Mouse (Mus musculus) forebrain, embryonic 14.5 days (tissue): Measurements from ENCODE around the gene Gm43064. TPM values are rescaled to one million over a fixed set of nuclear protein-coding genes. Genes with fewer than 3 reads are reported as not detected.
A peak's percentile ranks its signal among the peaks of the same experiment; 100 is the strongest.

Experiments
- ATAC-seq: fragments of 200-750 bp; cut with Nextera tagmentation; 2 replicates; pipeline ENCODE4 v1.8.0; 2017; ENCODE audit warnings: mild to moderate bottlenecking, moderate library complexity
- DNase-seq: peaks from one replicate; pipeline ENCODE4 v3.0.0-alpha.2; 2015; ENCODE audit warnings: low spot score
- H3K27ac ChIP-seq: fragments of 300-500 bp; sonication (generic); 2 replicates; pipeline ENCODE4 v1.5.1; 2014; ENCODE audit warnings: low read depth, mild to moderate bottlenecking, control low read depth, low read length, moderate library complexity
- H3K27me3 ChIP-seq: fragments of 300-500 bp; sonication (generic); replicated peaks from 2 replicates; pipeline ENCODE4 v1.6.1; 2014; ENCODE audit warnings: low read length, control low read depth, mixed read lengths; ENCODE audit not compliant: control insufficient read depth, insufficient read depth
- H3K36me3 ChIP-seq: fragments of 300-500 bp; sonication (generic); 2 replicates; pipeline ENCODE4 v1.6.1; 2014; ENCODE audit warnings: low read length, control low read depth; ENCODE audit not compliant: control insufficient read depth, insufficient read depth
- H3K4me1 ChIP-seq: fragments of 300-500 bp; sonication (generic); 2 replicates; pipeline ENCODE4 v1.6.1; 2014; ENCODE audit warnings: antibody characterized with exemption, low read length, control low read depth; ENCODE audit not compliant: control insufficient read depth, insufficient read depth
- H3K4me2 ChIP-seq: fragments of 300-500 bp; sonication (generic); 2 replicates; pipeline ENCODE4 v1.6.1; 2014; ENCODE audit warnings: mild to moderate bottlenecking, control low read depth, low read length
- H3K4me3 ChIP-seq: fragments of 300-500 bp; sonication (generic); 2 replicates; pipeline ENCODE4 v1.5.1; 2014; ENCODE audit warnings: low read depth, low read length, control low read depth
- H3K9ac ChIP-seq: fragments of 300-500 bp; sonication (generic); 2 replicates; pipeline ENCODE4 v1.6.1; 2014; ENCODE audit warnings: mild to moderate bottlenecking, low read length, control low read depth, moderate library complexity
- H3K9me3 ChIP-seq: fragments of 300-500 bp; sonication (generic); replicated peaks from 2 replicates; pipeline ENCODE4 v1.6.1; 2016; ENCODE audit warnings: low read length, control low read depth, mixed read lengths; ENCODE audit not compliant: control insufficient read depth
- WGBS: fragments of 180-500 bp; shearing (Covaris S2); extraction: QIAGEN DNeasy Blood & Tissue Kit; methylation state at CpG from one replicate; pipeline ENCODE4 v1.1.7; 2014; 5-methylcytosine and 5-hydroxymethylcytosine counted together
- polyA plus RNA-seq: library from polyadenylated mRNA; unstranded; fragments of >200 nt; fragmentation: Nextera tagmentation; extraction: Ambion mirVana; gene quantifications from 2 replicates; pipeline ENCODE4 v1.2.1, GENCODE M21; 2014

Gm43064 gene
- polyA plus RNA-seq, result 0.18 TPM in 1 of 2 replicates, not detected in the other

DNA sequence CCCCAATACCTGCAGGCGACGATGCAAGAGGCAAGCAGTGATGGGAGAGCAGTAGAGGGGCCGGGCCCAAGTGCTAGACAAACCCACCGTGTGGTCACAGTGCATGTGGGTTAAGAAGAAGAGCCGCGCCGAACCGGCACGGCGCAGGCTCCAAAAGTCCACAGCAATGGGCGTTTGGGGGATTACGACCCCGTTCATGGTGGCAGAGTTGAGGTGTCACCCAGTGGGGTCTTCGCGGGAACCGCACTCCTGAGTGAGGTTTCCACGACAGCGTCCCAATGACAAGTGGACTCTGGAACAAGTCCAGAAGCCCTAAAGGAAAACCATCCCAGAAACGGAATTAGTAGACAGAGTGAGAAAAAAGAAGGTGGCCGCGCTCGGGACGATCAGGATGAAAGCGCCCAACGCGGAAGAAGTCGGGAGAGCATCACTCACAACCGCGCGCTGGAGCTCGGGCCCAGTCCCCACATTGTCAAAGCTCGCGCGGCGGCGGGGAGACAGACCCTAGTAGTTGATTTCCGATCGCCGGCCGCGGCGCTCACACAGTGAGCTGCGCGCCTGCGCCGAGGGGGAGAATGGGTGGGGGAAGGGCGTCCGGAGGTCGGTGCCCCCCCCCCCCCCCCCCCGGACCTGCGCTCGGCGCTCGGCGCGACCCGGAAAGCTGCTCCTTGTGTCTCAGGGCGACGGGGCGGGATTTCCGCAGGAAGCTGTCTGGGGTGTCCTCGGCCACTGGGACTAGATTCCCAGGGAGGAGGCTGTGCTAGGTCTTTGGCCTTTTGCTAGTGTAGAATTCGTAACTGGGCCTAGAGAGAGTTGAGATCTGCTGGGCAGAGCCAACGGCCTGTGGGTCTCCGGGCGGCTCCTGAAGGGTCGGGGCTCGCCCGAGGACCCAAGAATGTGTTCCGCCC, at the start of gene Gm43064, which contains the start of the genes Dclre1b and Ap4b1:
TSS of gene Gm43064 (plus strand) at position 683 of the 908 bp plus-strand sequence.
TSS of gene Dclre1b (minus strand) at position 554 of the 908 bp plus-strand sequence.
TSS of gene Ap4b1 (plus strand) at position 630 of the 908 bp plus-strand sequence.
- under 1% methylated on average over 59 of the region's 70 CpGs for WGBS
- peak within 1 kb of the TSS; percentile 87 for H3K27ac ChIP-seq

DNA sequence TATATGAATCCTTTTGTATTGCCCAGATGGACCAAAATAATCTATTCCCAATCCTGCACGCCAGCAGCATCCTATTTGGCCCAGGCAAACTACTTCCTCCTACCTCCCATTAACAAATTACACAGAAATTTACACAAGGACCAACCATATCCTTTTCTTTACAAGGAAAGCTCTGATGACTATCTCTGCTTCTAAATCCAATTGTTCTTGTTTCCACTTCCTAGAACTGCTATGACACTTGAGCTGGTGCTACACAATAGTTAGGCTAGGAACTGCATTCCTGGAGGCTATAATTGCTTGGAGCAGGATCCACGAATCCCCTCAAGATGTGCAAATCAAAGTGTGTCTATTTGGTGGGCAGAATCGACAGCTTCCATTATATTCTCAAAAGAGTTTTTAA, 42.6 kb upstream of the Gm43064 start:
- no peak for ATAC-seq
- no peaks in the 10 kb centered on the region for H3K9me3 ChIP-seq
- no peaks in the 10 kb centered on the region for H3K4me1 ChIP-seq
- no peaks in the 10 kb centered on the region for H3K27me3 ChIP-seq
- no peak overlapping the region for H3K27ac ChIP-seq
- H3K4me3 ChIP-seq, result no peak overlapping the region
- no peak overlapping the region for H3K9ac ChIP-seq
- DNase-seq, result no peak
- H3K4me2 ChIP-seq, result no peak overlapping the region
- 71% methylated on average over 3 of the region's 3 CpGs for WGBS
- H3K36me3 ChIP-seq, result peaks cover 33% of the 10 kb centered on the region

More for the DNA sequence above, at the start of gene Gm43064, which contains the start of the genes Dclre1b and Ap4b1:
- peak within 1 kb of the TSS; percentile 63 for H3K4me3 ChIP-seq
- H3K9me3 ChIP-seq, result no peaks in the 10 kb centered on the region
- peaks cover 32% of the 10 kb centered on the region for H3K36me3 ChIP-seq
- H3K4me1 ChIP-seq, result peaks cover 12% of the 10 kb centered on the region
- no peaks in the 10 kb centered on the region for H3K27me3 ChIP-seq
- H3K9ac ChIP-seq, result peak within 1 kb of the TSS; percentile 79
- peak; percentile 99 for ATAC-seq
- peak within 1 kb of the TSS; percentile 78 for H3K4me2 ChIP-seq
- peak; percentile 97 for DNase-seq

DNA sequence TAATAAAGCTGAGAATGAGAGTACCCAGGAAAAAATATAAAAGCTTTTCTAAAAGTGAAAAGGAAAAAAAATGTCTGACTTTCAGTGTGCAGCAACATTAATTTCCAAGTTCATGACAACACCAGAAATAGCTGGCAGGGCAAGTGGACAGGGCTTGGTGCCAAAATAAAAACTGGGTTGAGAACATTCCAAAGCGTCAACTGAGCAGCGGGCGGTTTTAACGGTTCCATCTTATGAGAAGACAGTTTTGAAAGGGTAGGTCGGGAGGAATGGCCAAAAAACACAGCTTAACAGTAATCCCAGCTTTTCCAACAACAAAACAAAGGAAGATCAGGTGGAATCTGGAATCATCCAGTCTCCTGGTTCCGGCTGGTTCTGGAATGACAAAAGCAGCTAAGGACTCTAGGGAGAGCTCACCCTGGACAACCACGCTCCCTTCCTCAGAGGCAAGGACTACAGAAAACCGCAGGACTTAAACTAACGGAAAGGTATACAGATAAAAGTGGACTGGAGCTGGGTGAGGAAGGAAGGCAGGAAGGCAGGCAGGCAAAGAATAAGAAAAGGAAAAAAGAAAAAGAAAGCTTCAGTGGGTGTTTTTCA, 37.7 kb upstream of the Gm43064 start:
- Histone ChIP-seq H3K36me3 (peaks cover 19% of the 10 kb centered on the region), H3K4me2 (no peak overlapping the region), H3K4me1 (no peaks in the 10 kb centered on the region), H3K9ac (no peak overlapping the region), H3K27ac (no peak overlapping the region; the same call in 1 of the 2 replicates), H3K4me3 (no peak overlapping the region), H3K9me3 (no peaks in the 10 kb centered on the region), H3K27me3 (no peaks in the 10 kb centered on the region)
- WGBS, result 75% methylated on average over 9 of the region's 9 CpGs
- ATAC-seq (no peak), DNase-seq (peak; percentile 7)

DNA sequence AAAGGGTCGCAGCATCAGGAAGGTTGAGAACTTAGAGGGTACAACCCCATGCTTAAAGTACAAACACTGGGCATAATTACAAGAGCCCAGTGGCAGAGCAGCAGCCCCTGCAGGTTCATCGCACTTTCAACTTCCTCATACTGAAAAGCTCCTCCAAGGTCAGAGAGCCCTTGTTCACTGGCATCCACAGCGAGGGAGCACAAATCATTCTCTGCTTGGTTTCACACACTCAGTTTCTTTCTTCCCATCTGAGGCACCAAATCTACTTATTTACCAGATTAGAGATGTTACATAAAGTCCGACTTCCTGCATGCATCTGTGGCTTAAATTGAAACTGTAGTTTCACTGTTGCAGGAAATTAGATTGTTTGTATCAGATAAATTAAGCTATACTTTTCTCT, 36.5 kb upstream of the Gm43064 start:
- no peak overlapping the region for H3K4me3 ChIP-seq
- H3K4me2 ChIP-seq, result no peak overlapping the region
- no peaks in the 10 kb centered on the region for H3K27me3 ChIP-seq
- ATAC-seq (no peak), DNase-seq (no peak)
- H3K9me3 ChIP-seq, result no peaks in the 10 kb centered on the region
- peaks cover 27% of the 10 kb centered on the region for H3K36me3 ChIP-seq
- H3K9ac ChIP-seq, result no peak overlapping the region
- H3K27ac ChIP-seq, result no peak overlapping the region
- 82% methylated on average over 4 of the region's 4 CpGs for WGBS
- H3K4me1 ChIP-seq, result no peaks in the 10 kb centered on the region

DNA sequence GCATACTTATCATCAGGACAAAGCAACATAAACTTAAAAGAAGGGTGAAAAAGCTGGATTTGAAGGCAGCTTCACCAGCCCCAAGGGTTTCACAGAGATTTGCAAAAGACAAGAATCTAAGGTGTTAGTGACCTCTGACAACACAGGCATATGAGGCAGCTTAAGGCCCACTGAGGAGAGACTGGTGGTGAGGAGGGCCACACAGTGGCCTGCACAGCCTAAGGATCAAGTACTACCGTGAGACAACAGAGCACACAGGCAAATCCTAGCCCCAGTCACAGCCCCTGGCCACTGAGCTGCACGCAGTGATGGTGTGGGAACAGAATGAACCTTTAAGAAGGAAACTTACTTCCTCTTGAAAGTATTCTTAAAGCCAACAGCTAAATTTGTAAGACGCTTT, 35.9 kb upstream of the Gm43064 start:
- DNase-seq (no peak), ATAC-seq (no peak)
- H3K4me2 ChIP-seq, result no peak overlapping the region
- no peak overlapping the region for H3K9ac ChIP-seq
- H3K36me3 ChIP-seq, result peaks cover 27% of the 10 kb centered on the region
- no peaks in the 10 kb centered on the region for H3K4me1 ChIP-seq
- H3K4me3 ChIP-seq, result no peak overlapping the region
- 89% methylated on average over 3 of the region's 3 CpGs for WGBS
- no peaks in the 10 kb centered on the region for H3K27me3 ChIP-seq
- no peak overlapping the region for H3K27ac ChIP-seq
- no peaks in the 10 kb centered on the region for H3K9me3 ChIP-seq

DNA sequence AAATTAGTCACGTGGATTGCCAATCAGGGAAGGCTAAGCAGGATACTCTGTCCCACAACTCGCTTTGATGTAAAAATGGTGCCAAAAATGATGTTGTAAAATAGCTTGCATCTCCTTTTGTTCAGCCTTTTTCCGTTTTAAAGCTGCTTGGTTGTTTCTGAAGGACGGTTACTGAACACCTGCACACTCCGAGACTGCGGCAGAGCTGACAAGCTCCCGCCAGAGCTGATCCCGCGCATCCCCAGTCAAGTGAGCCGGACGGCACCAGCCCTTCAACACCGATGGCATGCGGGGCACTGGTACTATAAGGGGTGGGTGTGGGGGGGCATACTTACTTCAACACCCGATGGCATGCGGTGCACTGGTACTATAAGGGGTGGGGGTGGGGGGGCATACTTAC, 35.4 kb upstream of the Gm43064 start:
- DNase-seq, result no peak
- Histone ChIP-seq H3K4me1 (no peaks in the 10 kb centered on the region), H3K4me2 (no peak overlapping the region), H3K9ac (no peak overlapping the region), H3K27ac (no peak overlapping the region), H3K27me3 (no peaks in the 10 kb centered on the region), H3K36me3 (peaks cover 26% of the 10 kb centered on the region), H3K4me3 (no peak overlapping the region), H3K9me3 (no peaks in the 10 kb centered on the region)
- no peak for ATAC-seq
- WGBS, result 83% methylated on average over 15 of the region's 15 CpGs

DNA sequence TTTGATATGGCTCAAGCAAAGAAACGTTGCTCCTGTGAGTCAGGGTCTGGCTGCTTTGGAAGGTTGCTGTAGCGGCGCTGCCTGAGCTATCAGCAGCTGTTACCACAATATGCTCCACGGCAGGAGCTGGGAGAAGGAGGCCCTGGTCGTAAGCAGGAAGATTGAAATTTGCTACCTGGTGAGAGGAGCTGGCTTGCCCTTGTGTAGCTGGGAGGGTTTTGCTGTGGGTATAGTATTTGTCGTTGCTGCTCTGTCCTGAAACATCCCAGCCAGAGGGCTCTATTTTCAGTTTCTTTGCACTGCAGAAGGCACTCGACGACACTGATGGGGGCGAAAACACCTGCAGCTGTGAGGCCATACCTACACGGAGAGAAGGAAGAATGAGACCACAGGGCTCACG, 31.4 kb upstream of the Gm43064 start:
- H3K27me3 ChIP-seq, result no peaks in the 10 kb centered on the region
- no peaks in the 10 kb centered on the region for H3K9me3 ChIP-seq
- no peak overlapping the region for H3K4me2 ChIP-seq
- no peak overlapping the region for H3K4me3 ChIP-seq
- H3K4me1 ChIP-seq, result no peaks in the 10 kb centered on the region
- H3K36me3 ChIP-seq, result peaks cover 21% of the 10 kb centered on the region
- ATAC-seq (no peak), DNase-seq (no peak)
- H3K9ac ChIP-seq, result no peak overlapping the region
- WGBS, result 89% methylated on average over 11 of the region's 11 CpGs
- peak overlapping the region; percentile 14; the same call in 1 of the 2 replicates for H3K27ac ChIP-seq

DNA sequence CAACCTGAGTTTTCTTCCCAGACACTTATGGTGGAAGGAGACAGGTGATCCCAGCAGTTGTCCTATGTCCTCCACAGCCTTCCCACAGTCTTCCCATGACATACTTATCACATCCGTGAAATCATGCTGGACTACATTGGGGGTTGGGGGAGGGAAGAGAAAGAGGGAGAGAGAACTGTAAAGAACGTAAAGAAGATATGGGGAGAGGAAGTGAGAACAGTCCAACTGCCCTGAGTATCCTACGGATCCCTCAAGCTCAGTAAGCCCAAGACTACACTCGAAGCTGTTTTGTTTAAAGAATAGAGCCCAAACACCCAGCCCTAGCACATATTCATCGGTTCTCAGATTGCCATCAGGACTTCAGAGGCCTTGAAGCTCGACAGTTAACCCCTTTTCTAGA, 30.7 kb upstream of the Gm43064 start:
- DNase-seq, result no peak
- no peak for ATAC-seq
- Histone ChIP-seq H3K9me3 (no peaks in the 10 kb centered on the region), H3K27me3 (no peaks in the 10 kb centered on the region), H3K36me3 (peaks cover 21% of the 10 kb centered on the region), H3K9ac (no peak overlapping the region), H3K4me2 (no peak overlapping the region), H3K4me1 (no peaks in the 10 kb centered on the region), H3K27ac (no peak overlapping the region), H3K4me3 (no peak overlapping the region)
- WGBS, result 89% methylated on average over 6 of the region's 6 CpGs

DNA sequence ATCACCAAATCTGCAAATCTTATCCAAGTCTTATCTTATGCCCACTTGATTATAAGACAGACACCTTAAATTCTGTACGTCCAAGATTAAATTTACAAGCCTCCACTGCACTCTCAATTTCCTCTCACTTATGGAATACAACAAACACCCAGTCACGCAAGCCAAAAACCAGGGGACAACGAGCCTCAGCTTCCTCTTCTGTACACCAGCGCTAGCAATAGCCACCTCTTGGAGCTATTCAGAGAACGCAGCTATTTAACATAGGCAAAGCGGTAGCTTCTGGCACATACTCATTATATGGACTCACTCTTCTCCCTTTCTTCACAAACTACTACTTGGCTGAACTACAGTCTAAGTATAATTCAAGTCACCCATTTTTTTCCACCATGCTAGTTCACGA, 30.2 kb upstream of the Gm43064 start:
- DNase-seq, result no peak
- H3K36me3 ChIP-seq, result peaks cover 21% of the 10 kb centered on the region
- H3K4me2 ChIP-seq, result no peak overlapping the region
- H3K27me3 ChIP-seq, result no peaks in the 10 kb centered on the region
- WGBS, result 67% methylated on average over 7 of the region's 7 CpGs
- H3K27ac ChIP-seq, result no peak overlapping the region
- no peaks in the 10 kb centered on the region for H3K9me3 ChIP-seq
- H3K4me1 ChIP-seq, result no peaks in the 10 kb centered on the region
- H3K4me3 ChIP-seq, result no peak overlapping the region
- no peak for ATAC-seq
- H3K9ac ChIP-seq, result no peak overlapping the region
